Mouse (Mus musculus): ENCODE data around the gene Entpd2. TPM values are rescaled to one million over a fixed set of nuclear protein-coding genes. Genes with fewer than 3 reads are reported as not detected.
"Not testable (repeated sequence)": the region's sequence is repeated elsewhere in the genome, so short reads cannot be mapped to it uniquely, and the experiment has no call there.

The Entpd2 gene
- total RNA-seq, 2 experiments from 2014 or later = 11.7 to 15.1 TPM

GRCm38 (mm10) chr2:25394281-25395221 is 1.1 kb upstream of the Entpd2 start:
- peak; percentile 20 for DNase-seq

- DNase-seq = peak; percentile 49
Measured at GRCm38 (mm10) chr2:25396597-25396983, 916 bp downstream of the Entpd2 start.

GRCm38 (mm10) chr2:25397010-25397409 is 1.3 kb downstream of the Entpd2 start:
- no peak for DNase-seq

- DNase-seq = no peak
Measured at GRCm38 (mm10) chr2:25398065-25398464, 2.4 kb downstream of the Entpd2 start.

- DNase-seq = no peak
Measured at GRCm38 (mm10) chr2:25399051-25399450, 3.4 kb downstream of the Entpd2 start, which contains the start of gene Npdc1. Npdc1 (plus strand) TSS chr2:25399351.

- no peak for DNase-seq
Measured at GRCm38 (mm10) chr2:25400291-25400690, 4.6 kb downstream of the Entpd2 start.

- peak; percentile 80 for DNase-seq
Measured at GRCm38 (mm10) chr2:25400764-25401163, 5.1 kb downstream of the Entpd2 start.

- DNase-seq = peak; percentile 86
Measured at GRCm38 (mm10) chr2:25402377-25402971, 6.8 kb downstream of the Entpd2 start.

GRCm38 (mm10) chr2:25402972-25403601 is 7.4 kb downstream of the Entpd2 start:
- peak; percentile 76 for DNase-seq

- no peak for DNase-seq
Measured at GRCm38 (mm10) chr2:25403994-25404393, 8.3 kb downstream of the Entpd2 start.

GRCm38 (mm10) chr2:25408908-25409307 is 13.2 kb downstream of the Entpd2 start:
- no peak for DNase-seq

- DNase-seq = not testable (repeated sequence)
Measured at GRCm38 (mm10) chr2:25413436-25413835, 17.8 kb downstream of the Entpd2 start.

GRCm38 (mm10) chr2:25417426-25417825 is 21.8 kb downstream of the Entpd2 start:
- DNase-seq = peak; percentile 45

- peak; percentile 56 for DNase-seq
Measured at GRCm38 (mm10) chr2:25421896-25422295, 26.2 kb downstream of the Entpd2 start.

GRCm38 (mm10) chr2:25422587-25423410 is 27.1 kb downstream of the Entpd2 start, which contains the start of gene Fut7:
Fut7 (plus strand) TSS chr2:25423267.
- DNase-seq = no peak

- no peak for DNase-seq
Measured at GRCm38 (mm10) chr2:25423626-25424025, 28.0 kb downstream of the Entpd2 start.

GRCm38 (mm10) chr2:25425481-25425880 is 29.8 kb downstream of the Entpd2 start:
- no peak for DNase-seq

- peak; percentile 76 for DNase-seq
Measured at GRCm38 (mm10) chr2:25426721-25427191, 31.1 kb downstream of the Entpd2 start.

GRCm38 (mm10) chr2:25427256-25427655 is 31.6 kb downstream of the Entpd2 start:
- DNase-seq = no peak

GRCm38 (mm10) chr2:25428442-25429236 is 33.0 kb downstream of the Entpd2 start, which contains the start of gene Abca2:
Abca2 (plus strand) TSS chr2:25428703.
- DNase-seq = peak; percentile 97

Measured in adrenal gland, postnatal 10 days (tissue).